Mouse (Mus musculus): ENCODE data around the gene Nbas. TPM values are rescaled to one million over a fixed set of nuclear protein-coding genes. Genes with fewer than 3 reads are reported as not detected.

Gene Nbas
- 10 to 100 TPM; 29.6 to 31.3 TPM for total RNA-seq (2021)
- long read RNA-seq, experiment 1, partial matches to known transcripts: 6 of 10 reads
- long read RNA-seq, experiment 1, other reads (novel, unspliced or antisense): 4 of 10 reads
- long read RNA-seq, experiment 2, partial matches to known transcripts: 8 of 10 reads
- long read RNA-seq, experiment 2, other reads (novel, unspliced or antisense): 2 of 10 reads

DNA sequence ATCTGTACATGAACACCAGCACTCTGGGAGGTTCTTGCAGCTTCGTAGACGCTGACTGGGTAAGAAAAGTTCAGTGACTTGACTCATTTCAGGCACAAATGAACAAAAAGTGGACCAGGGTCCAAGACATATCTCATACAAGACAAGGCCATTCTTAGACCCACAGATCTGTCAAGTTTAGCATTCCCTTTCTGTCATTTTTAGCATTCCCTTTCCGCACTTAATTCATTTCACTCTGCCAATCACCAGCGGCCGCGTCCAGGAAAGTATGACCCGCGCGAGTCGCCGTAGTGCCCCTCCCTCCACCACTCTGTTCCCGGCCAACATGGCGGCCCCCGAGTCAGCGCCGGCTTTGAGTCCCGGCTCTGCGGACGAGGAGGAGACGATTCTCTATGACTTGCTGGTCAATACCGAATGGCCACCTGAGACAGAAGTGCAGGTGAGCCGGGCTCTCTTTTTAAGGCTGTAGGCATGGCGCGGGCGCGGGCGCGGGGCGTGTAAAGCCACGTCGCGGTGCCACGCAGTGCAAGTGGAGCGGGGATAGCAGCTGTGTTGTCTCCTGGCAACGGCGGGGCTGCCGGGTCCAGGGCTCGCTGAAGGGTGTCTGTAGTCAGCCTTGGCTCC is at the start of gene Nbas:
Gene Nbas, plus strand, starts transcription at position 308 of the 624 bp plus-strand sequence.
- peak; percentile 85 to 88 for DNase-seq (ENCODE audit: low spot score in 2 of 2)

DNA sequence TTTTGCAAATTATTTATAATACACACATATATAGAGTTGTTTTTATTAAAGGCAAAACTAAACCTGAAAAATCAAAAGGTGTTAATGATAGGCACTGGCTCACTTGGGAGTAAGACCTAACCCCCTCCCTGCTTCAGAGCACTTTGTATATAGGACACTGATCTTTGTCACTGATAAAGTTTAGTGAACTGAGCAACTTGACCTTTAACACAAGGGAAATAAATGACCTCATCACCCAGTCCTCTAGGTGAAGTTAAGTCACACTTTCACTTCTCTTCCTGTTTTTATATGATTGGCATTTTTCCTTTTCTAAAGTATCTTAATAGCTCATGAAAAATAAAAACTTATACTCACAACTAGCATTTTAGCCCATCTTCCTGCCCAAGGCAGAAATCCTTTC is 26.5 kb upstream of the Nbas start:
- no peak for DNase-seq (ENCODE audit: low spot score in 2 of 2)

DNA sequence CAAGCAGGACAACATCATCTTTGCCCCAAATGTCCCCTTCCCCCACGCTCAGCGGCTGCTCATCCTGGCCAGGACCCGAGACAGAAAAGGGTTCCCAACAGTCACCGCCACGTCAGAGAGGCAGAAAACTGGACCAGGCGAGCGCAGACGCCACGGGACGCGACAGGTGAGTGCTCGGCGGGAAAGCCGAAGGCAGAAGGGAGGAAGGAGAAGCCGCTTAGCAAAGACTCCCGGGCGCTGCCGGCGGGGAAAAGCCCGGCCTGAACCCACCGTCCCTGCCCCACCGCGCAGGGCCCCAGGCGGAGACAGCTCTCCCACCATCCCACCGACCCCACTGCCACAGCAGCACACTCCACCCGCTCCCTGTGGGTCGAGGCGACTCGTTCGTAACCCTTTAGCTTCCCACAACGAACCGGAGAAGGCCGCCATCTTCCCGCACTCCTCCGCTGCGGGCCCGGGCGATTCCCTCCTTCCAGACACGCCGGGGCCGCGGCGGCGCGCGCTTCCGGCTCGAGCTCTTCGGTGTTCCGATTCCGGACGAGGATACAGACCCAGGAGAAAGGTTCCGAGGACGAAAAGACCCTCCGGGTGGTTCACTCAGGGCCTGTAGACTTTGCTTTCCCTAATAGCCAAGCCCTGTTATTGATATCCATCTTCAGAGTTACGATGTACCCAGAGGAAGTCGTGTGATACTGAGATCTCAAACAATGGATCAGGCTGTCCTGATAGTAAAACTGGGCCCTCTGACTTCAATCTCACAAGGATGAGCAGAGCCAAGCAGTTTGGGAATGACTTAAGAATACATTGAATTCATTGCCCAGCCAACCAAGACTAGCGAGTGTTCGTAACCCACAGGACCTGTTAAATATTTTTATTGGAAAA is 20.0 kb upstream of the Nbas start, which contains the start of gene Ddx1:
Gene Ddx1, minus strand, starts transcription at position 523 of the 882 bp plus-strand sequence.
- peak; percentile 86 to 87 for DNase-seq (ENCODE audit: low spot score in 2 of 2)

DNA sequence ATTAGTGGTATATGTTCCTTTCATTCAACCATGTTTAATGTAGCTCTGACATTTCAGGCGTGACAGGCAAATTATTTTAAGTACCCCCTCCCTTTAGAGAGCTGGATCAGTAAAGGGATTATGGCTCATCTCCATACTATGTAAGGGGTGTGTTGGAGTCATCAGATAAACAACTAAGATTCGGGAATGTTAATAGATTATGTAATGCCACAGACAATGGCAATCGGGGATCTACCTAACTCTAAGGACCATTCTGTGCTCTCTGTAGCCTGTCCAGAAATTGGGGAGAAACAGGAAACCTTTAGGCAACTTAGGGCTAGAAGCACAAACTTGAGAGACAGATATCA is 19.4 kb upstream of the Nbas start:
- DNase-seq (ENCODE audit: low spot score in 2 of 2): no peak

DNA sequence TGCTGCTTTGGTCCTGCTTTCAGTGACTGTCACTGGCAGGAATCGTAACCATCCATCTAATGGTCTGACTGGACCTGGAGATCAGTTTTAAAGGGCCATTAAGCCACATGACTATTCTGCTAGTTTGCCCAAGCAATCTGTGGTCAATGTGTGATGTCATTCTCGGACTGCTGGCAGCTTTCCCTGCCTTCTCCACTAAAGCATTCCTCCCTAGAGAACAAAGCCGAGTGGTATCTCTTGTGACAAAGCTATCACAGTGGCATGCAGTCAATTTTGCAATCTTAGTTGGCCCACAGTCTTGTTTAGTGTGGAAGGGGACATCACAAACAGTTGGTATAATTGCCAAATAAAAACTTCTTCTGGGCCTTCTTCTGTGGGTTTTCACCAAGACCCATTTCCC is 13.9 kb upstream of the Nbas start:
- no peak for DNase-seq (ENCODE audit: low spot score in 2 of 2)

DNA sequence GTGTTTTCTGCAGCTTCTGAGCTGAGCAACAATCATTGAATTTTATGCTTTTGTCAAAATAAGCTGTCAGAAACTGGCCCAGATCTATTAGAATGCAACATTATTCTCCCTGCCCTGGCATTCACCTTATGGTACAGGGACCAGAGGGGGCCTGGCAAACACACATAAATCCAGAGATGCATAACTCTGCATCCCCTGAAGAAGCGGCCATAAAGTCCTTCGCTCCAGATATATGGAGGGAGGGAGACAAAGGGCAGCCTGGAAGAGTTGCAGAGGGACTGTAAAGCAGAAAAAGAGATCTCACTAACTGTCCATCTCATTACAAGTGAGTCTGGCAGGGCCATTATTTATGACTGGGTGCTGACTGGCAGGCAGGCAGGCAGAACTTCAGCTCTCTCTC is 13.2 kb upstream of the Nbas start:
- DNase-seq (ENCODE audit: low spot score in 2 of 2): no peak

DNA sequence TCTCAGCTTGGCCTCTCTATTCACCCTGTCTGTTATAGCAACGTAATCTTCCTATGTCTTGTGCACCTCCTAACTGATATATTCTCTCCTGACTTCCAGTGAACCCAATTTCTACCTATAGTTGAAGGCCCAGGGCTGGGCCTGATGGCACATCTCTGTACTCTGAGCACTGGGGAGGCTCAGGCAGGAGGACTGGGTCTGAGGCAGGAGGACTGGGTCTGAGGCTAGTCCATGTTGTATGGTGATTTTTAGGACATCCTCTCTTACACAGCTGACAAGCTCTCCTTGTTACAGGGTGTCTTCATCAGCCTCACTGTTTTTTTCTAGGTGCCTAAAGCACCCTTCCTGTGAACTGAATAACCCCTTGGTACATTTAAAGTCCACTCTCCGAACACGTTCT is 521 bp upstream of the Nbas start:
- DNase-seq (ENCODE audit: low spot score in 2 of 2): no peak

DNA sequence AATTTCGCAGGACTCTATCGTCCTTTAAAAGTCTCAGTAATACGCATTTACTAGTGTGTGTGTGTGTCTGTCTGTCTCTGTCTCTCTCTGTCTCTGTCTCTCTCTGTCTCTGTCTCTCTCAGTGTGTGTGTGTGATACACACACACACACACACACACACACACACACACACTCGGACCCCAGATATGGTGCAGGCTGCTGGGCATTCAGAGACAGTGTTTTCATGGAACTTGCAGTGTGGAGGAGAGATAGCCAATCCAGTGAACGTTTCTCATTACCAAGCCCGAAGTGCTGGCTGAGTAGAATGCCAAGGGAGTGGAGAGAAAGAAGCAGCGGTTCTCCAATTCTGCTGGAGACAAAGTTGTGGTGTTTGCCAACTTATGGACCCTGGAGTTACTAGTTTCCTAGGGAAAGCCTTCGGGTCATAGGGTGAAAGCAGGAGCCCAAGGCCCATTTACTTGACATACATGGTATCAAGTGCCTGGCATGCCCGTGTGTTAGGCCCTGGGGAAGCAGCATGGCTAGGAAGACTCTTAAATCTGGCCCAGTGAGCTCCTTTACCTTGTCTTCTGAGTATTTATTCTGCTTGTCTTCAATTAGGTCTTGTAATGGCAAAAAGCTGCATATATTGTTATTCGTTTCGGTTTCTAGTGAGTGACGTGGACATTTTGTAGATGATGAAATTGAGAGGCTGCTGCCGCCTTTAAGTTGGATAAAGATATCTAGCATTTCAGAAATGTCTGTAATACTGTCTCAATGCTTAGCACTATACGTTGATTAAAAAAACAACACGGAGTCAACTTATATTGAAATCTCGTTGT is 847 bp downstream of the Nbas start:
- DNase-seq (ENCODE audit: low spot score in 2 of 2): no peak

DNA sequence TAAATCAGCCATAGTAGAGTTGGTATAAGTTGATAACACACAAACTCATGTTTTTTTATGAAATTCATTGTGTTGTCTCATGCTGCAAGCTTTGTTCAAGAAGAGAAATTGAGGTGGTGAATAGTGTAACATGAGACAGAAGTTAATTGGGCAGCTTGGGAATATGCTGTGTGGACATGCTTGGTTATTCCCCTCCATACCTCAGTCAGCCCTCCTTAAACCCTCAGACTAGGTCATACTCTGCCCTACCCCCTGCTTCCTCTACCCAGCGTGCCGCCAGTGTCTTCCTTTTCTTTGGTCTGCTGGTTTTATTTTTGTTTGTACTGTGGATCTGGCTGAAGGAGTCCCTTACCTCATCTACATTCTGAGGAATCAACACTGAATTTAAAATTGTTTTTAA is 22.5 kb downstream of the Nbas start:
- DNase-seq (ENCODE audit: low spot score in 2 of 2): no peak

DNA sequence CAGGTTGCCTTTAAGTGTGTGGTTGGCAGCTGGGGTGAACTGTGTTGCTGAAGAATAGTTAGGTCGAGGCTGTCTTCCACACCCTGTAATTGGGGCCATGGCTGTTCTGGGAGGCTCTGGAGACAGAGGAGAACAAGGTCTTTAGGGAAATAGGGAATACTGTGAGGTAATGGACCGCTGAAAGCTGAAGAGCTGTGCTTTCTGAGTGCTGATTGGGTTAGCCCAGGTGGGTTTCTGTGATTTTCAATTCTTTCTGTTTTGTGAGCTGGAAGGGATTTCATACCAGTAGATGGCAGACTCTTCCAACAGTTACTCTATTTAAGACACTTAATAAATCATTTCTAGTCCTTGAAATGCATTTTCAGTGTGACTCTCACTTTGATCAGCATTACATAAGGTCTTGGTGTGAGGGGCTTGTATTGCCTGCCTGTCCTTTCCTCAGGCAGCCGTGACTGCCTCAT is 24.5 kb downstream of the Nbas start:
- DNase-seq (ENCODE audit: low spot score in 2 of 2): peak in 1 of 2 experiments; percentile 45

DNA sequence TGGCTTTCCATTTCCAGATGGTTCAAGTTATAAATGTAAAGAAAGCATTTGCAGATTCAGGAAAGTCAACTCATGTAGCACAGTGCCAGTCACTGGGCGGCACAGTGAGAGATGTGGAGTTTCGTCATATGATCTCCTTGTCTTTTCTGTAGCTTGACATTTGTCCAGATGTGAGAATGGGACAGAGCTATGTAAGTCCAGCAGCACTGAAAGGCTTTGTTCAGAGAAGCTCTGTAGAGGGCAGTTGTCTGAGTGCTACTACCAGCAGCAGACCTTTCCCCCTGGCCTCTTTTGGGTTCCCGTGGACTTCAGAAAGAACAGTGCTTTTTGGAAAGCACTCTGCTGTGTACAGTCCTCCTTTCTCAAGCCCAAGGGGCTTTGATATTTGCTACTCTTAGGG is 34.1 kb downstream of the Nbas start:
- DNase-seq (ENCODE audit: low spot score in 2 of 2): no peak

DNA sequence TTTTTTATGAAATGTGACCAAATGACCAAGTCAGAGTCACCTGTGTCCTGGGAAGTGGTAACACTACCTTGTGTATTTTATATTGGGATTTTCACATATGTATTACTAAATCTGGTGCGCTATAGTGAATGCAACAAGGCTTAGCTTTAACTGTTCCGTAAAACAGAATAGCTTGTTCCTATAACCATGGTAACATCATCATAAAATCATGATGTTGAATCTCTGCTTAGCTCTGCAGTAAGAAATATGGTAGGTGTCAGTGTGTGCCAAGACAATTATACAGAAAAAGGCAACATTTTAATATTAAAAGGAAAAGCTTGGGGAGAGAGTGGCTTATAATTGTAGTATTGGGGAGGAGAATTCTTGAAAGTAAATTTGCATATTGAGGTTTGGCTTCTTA is 45.0 kb downstream of the Nbas start:
- no peak for DNase-seq (ENCODE audit: low spot score in 2 of 2)

DNA sequence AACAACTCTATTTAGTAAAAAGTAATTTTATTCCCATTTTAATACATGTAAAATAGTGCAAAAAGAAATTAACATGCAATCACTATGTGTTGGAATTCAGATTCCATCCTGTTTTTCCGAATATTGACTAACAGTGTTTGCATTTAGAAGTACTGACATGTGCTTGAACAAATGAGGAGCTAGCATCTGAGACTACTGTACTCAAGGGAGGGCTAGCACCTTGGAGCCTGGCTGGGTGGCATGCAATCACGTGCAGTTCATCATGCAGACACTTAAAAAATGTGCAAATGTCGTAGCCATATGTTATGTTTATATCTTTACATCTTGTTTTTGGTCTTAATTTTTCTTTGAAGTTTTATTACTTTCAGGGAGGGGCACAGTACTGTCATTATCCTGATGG is 45.5 kb downstream of the Nbas start:
- DNase-seq (ENCODE audit: low spot score in 2 of 2): no peak

DNA sequence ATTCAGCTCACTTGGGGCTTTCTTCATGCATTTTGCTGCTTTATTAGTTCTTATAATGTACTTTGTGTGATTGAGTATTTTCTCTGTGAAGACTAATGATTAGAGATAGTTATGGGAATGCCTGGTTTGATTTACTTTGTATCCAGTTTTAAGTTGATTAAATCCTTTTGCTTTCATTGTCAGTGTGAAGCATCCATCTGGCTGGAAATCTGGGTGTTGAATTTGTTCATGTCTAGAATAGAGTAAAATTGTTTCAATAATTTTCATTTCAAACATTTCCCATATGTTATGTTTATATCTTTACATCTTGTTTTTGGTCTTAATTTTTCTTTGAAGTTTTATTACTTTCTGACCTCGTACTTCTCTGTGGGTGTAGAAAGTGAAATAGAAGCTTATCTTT is 46.1 kb downstream of the Nbas start:
- peak in 1 of 2 experiments; percentile 65 for DNase-seq (ENCODE audit: low spot score in 2 of 2)

DNA sequence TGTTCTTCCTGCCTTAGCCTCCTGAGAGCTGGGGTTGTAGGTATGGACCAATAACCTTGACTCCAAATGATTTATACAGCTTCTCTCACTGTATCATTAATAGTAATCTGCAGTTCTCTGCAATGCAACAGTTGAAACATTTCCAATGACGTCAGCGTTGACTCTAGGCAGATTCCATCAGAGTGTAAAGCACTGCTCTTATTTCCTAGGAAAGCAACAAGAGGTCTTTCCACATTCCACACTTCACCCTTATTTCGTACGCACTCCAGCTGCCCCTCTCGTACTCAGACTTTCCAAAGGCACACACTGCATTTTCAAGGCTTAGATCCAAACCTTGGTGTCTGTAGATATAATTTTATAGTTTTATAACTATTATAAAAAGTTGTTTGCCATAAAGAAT is 73.6 kb downstream of the Nbas start:
- no peak for DNase-seq (ENCODE audit: low spot score in 2 of 2)

DNA sequence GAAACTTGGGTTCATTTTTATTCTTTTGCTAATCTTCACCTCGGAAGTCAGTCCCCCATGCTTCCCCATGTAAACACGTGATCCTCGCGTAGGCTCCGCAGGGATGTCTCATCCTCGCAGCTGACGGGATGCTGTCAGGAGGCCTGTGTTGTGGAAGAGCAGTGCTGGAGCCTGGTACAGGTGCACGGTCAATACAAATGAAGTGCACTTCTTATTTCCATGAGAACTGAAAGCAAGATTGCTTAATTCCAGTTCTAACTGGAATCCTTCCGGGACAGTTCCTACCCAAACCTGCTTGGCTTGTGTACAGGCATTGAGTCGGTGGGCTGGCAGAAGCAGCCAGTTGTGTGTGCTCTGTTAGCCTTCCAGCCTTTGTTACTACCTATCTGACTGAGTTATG is 87.3 kb downstream of the Nbas start:
- DNase-seq (ENCODE audit: low spot score in 2 of 2): no peak

DNA sequence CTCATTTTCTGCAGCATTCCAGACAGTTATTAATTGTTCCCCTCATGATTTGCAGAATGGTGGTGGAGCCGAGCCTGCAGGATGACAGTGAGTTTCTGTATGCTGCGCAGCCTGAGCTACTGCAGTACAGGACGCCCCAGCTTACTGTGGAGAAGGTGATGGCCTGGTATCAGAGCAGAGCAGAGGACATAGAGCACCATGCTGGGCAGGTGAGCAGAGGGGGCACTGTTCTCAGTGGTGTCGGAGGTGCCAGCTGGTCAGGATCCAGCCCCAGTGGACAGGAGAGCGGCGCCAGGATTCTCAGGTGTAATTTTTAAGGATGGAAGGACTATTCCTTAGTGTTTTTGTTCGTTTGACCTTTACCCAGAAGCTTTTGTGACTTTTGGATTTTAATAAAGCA is 87.8 kb downstream of the Nbas start:
- no peak for DNase-seq (ENCODE audit: low spot score in 2 of 2)

DNA sequence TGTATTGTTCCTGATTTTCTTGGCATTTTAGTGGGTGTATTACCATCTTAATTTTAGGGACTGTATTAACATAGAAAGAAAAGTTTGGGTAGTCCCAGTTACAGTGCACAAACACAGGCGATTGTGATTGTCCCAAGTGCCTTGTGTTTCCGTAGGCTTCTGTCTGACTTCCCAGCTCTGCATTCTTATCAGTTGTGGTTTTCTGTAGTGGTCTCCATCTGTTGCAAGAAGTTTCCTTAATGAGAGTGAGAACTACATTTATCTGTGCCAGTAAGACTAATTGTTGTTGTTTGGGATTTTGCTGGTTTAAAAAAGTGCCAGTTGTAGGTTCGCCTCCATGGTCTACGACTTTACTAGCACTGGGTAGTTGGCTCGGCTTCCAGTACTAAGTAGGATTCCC is 88.3 kb downstream of the Nbas start:
- DNase-seq (ENCODE audit: low spot score in 2 of 2): no peak

DNA sequence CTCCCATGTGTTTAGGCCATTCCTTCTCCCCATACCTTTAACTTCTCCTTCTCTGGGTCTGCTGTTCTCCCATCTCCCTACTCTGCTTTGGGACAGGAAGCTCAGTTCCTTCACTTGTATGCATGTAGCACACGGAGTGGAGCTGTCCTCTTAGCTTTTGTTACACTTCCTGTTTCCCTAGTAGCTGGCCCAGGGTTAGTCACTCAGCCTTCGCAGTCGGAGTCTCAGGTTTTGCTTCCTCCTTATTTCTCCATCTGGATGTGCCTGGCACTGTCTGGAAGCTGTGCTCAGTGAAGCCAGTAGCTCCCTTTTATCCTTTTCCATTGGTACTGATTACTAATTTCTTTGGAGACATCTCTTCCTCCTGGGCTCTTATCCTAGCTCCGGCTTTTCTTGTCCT is 89.9 kb downstream of the Nbas start:
- DNase-seq (ENCODE audit: low spot score in 2 of 2): no peak

DNA sequence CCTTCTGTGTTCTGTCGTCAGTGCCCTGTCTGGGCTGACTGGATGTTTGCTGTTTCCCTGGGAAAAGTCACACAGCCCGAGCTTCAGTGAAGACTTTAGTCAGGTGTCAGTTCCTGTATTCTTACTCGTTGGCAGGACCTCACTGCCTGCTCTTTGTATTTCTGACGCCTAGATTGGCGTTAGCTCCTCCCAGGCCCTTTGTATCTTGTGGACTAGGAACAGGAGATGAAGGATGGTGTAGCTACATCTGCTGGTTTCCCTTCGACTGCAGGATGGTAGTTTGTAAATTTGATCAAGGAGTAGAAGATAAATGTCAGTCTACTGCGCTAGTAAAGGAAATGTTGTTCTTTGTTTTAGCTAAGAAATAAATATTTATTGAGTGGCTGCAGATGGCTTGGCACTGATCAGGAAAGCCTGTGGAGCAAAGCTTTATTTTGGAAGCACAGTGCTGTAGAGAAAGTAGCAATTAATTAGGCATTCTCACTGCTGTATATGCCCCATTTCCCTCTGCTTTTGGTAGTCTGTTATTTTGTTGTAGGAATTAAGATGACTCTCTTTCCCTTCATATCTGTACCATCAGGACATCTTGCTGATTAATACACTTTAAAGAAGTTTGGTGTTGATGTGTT is 91.4 kb downstream of the Nbas start:
- peak in 1 of 2 experiments; percentile 16 for DNase-seq (ENCODE audit: low spot score in 2 of 2)

DNA sequence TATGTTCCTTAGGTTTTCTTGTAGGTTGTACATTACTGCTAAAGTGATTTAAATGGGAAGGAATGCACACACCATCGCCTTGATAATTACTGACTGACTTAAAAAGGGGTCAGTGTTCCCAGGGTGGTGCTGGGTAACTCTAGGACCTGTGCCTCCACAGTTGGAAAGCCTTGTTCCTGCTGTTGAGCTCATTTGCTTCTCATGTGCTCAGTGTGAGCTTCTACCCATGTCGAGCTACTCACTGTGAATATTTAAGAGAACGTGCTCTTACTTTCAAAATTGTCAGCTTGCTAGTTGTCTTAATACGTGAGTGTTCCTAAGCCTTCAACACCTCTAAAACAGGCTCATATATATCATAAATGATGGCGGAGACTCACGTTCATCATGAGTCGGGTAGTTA is 112.6 kb downstream of the Nbas start:
- no peak for DNase-seq (ENCODE audit: low spot score in 2 of 2)
